Mouse (Mus musculus): ENCODE results near the gene Arid1b.

DNA sequence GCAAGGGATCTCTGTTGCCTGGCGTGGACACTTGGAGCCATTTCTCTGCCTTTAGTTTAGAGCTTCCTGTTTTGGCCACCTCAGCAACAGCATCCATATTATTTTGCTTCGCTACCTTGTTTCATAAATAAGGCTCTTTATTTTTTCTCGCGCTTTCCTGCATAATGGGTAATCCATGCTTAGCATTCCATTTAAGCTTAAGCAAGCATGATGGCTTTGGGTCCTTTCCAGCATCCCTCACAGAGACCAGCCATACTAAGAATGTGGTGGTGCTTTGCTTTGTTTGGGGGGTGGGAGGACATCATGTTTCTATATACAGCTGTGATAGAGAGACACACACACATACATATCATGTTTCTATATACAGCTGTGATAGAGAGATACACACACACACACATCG is 318.2 kb downstream of the Arid1b start:
- no peak for TF ChIP-seq CTCF (IDR thresholded peaks at IDR 0.05; ENCODE audit: borderline replicate concordance, control insufficient read depth, extremely low read depth, insufficient read depth, low read length, poor library complexity)
- TF ChIP-seq POLR2A (IDR thresholded peaks at IDR 0.05; ENCODE audit: control insufficient read depth, extremely low read depth, insufficient read depth, low read length, poor library complexity), result no peak
